Mouse (Mus musculus) spleen, adult 2 months (tissue): ENCODE data around the gene Hivep3.

ENCODE experiments used
- CTCF ChIP-seq: fragments of 200-500 bp; IDR thresholded peaks from 2 replicates; pipeline ENCODE4 v1.5.1; 2011; ENCODE audit warnings: mild to moderate bottlenecking, inconsistent platforms; ENCODE audit not compliant: insufficient read depth, insufficient read length, insufficient replicate concordance; ENCODE audit errors: extremely low read depth
- POLR2A ChIP-seq: fragments of 200-500 bp; IDR thresholded peaks from 2 replicates; pipeline ENCODE4 v1.6.1; 2011; ENCODE audit warnings: low read depth, low read length, inconsistent platforms

- TF ChIP-seq CTCF (no peak), POLR2A (no peak)
Observed at GRCm38 (mm10) chr4:119761459-119762121, 28.0 kb downstream of the Hivep3 start.
